Mouse (Mus musculus) CH12.LX (cell line): Measurements from ENCODE around the gene Uck1. TPM values are rescaled to one million over a fixed set of nuclear protein-coding genes. Genes with fewer than 3 reads are reported as not detected.

Experiments
- DNase-seq: peaks from one replicate; pipeline ENCODE4 v3.0.0-alpha.2; 2013; ENCODE audit errors: extremely low read depth
- H3K27ac ChIP-seq: 2 replicates; pipeline ENCODE4 v1.5.1; 2012; ENCODE audit warnings: low read depth, mild to moderate bottlenecking, control low read depth, moderate library complexity; ENCODE audit not compliant: insufficient read depth
- H3K27me3 ChIP-seq: replicated peaks from 2 replicates; pipeline ENCODE3; 2012; ENCODE audit warnings: inconsistent platforms
- H3K36me3 ChIP-seq, 2 experiments: replicated peaks in 1 of 2; 2 replicates each; pipeline versions ENCODE3 to v1.6.1; 2012; ENCODE audit warnings: inconsistent platforms in 1 of 2, low read length in 1 of 2, mild to moderate bottlenecking in 1 of 2, mixed read lengths in 1 of 2, moderate library complexity in 1 of 2; ENCODE audit not compliant: control insufficient read depth in 1 of 2, insufficient read depth in 1 of 2
- H3K4me1 ChIP-seq, 2 experiments: 2 replicates each; pipeline ENCODE4 v1.6.1; 2012; ENCODE audit warnings: inconsistent platforms in 1 of 2, moderate library complexity in 1 of 2; ENCODE audit not compliant: insufficient read depth in 2 of 2, control insufficient read depth in 1 of 2
- H3K4me2 ChIP-seq: 2 replicates; pipeline ENCODE4 v1.6.1; 2012; ENCODE audit warnings: low read depth, mild to moderate bottlenecking, control low read depth; ENCODE audit not compliant: poor library complexity, insufficient read depth, severe bottlenecking
- H3K4me3 ChIP-seq, 3 experiments: fragments of 150-350 bp in 1 of 3; sonication (generic) in 1 of 3; replicated peaks in 1 of 3; 2 replicates each; pipeline versions ENCODE3 to v1.5.1; 2011 to 2012; ENCODE audit warnings: low read depth in 2 of 3, low read length in 2 of 3, mild to moderate bottlenecking in 2 of 3, moderate library complexity in 2 of 3, control low read depth in 1 of 3, improper control_type of control experiment in 1 of 3, inconsistent platforms in 1 of 3, mixed read lengths in 1 of 3; ENCODE audit not compliant: poor library complexity in 1 of 3
- H3K79me2 ChIP-seq: replicated peaks from 2 replicates; pipeline ENCODE4 v1.6.1; 2012; ENCODE audit warnings: mild to moderate bottlenecking, moderate library complexity; ENCODE audit not compliant: control insufficient read depth, poor library complexity, insufficient read depth, severe bottlenecking; ENCODE audit errors: extremely low read depth
- H3K9ac ChIP-seq: 2 replicates; pipeline ENCODE4 v1.6.1; 2012; ENCODE audit warnings: low read depth, mild to moderate bottlenecking, control low read depth, moderate library complexity; ENCODE audit not compliant: insufficient read depth
- H3K9me3 ChIP-seq: replicated peaks from 2 replicates; pipeline ENCODE3; 2012; ENCODE audit warnings: low read length, inconsistent platforms, mixed read lengths
- BHLHE40 ChIP-seq: IDR thresholded peaks from 2 replicates; pipeline ENCODE4 v1.6.1; 2011; ENCODE audit warnings: mild to moderate bottlenecking, low read depth, low read length, improper control_type of control experiment
- CHD1 ChIP-seq: IDR thresholded peaks from 2 replicates; pipeline ENCODE4 v1.6.1; 2012; ENCODE audit warnings: low read depth, low read length, improper control_type of control experiment, inconsistent platforms
- CHD2 ChIP-seq: IDR thresholded peaks from 2 replicates; pipeline ENCODE4 v1.6.1; 2011; ENCODE audit warnings: low read length, improper control_type of control experiment
- CTCF ChIP-seq, 2 experiments: IDR thresholded peaks in 1 of 2; conservative IDR thresholded peaks in 1 of 2; 2 replicates each; pipeline ENCODE4 v1.5.1; 2011 to 2012; ENCODE audit warnings: low read depth in 2 of 2, low read length in 2 of 2, improper control_type of control experiment in 1 of 2, inconsistent platforms in 1 of 2, mild to moderate bottlenecking in 1 of 2, moderate library complexity in 1 of 2
- EP300 ChIP-seq: IDR thresholded peaks from 2 replicates; pipeline ENCODE4 v1.6.1; 2011; ENCODE audit warnings: low read length, improper control_type of control experiment
- HCFC1 ChIP-seq: IDR thresholded peaks from 2 replicates; pipeline ENCODE4 v1.6.1; 2012; ENCODE audit warnings: low read depth, mild to moderate bottlenecking, inconsistent platforms, low read length, improper control_type of control experiment
- IRF4 ChIP-seq: IDR thresholded peaks from 2 replicates; pipeline ENCODE4 v1.6.1; 2014; ENCODE audit warnings: low read depth, mild to moderate bottlenecking, inconsistent platforms, low read length, improper control_type of control experiment
- JUN ChIP-seq: IDR thresholded peaks from 2 replicates; pipeline ENCODE4 v1.6.1; 2011; ENCODE audit warnings: low read depth, mild to moderate bottlenecking, low read length, improper control_type of control experiment, moderate library complexity; ENCODE audit not compliant: insufficient read depth
- JUND ChIP-seq: conservative IDR thresholded peaks from 2 replicates; pipeline ENCODE4 v1.6.1; 2011; ENCODE audit warnings: low read depth, low read length, improper control_type of control experiment
- MAZ ChIP-seq: IDR thresholded peaks from 2 replicates; pipeline ENCODE4 v1.6.1; 2012; ENCODE audit warnings: low read depth, mild to moderate bottlenecking, inconsistent platforms, low read length, improper control_type of control experiment, moderate library complexity
- MEF2A ChIP-seq: IDR thresholded peaks from 2 replicates; pipeline ENCODE4 v1.6.1; 2014; ENCODE audit warnings: low read depth, mild to moderate bottlenecking, inconsistent platforms, low read length, improper control_type of control experiment, borderline replicate concordance
- MXI1 ChIP-seq: IDR thresholded peaks from 2 replicates; pipeline ENCODE4 v1.6.1; 2011; ENCODE audit warnings: mild to moderate bottlenecking, low read depth, low read length, improper control_type of control experiment
- POLR2AphosphoS2 ChIP-seq: IDR thresholded peaks from 2 replicates; pipeline ENCODE4 v1.6.1; 2011; ENCODE audit warnings: low read depth, low read length, improper control_type of control experiment
- RCOR1 ChIP-seq: conservative IDR thresholded peaks from 2 replicates; pipeline ENCODE4 v1.6.1; 2012; ENCODE audit warnings: low read depth, mild to moderate bottlenecking, inconsistent platforms, low read length, improper control_type of control experiment
- TCF12 ChIP-seq: IDR thresholded peaks from 2 replicates; pipeline ENCODE4 v1.6.1; 2014; ENCODE audit warnings: low read depth, mild to moderate bottlenecking, inconsistent platforms, low read length, improper control_type of control experiment
- UBTF ChIP-seq: IDR thresholded peaks from 2 replicates; pipeline ENCODE4 v1.6.1; 2012; ENCODE audit warnings: low read depth, mild to moderate bottlenecking, inconsistent platforms, low read length, improper control_type of control experiment, moderate library complexity
- USF1 ChIP-seq: IDR thresholded peaks from 2 replicates; pipeline ENCODE4 v1.6.1; 2014; ENCODE audit warnings: low read depth, mild to moderate bottlenecking, inconsistent platforms, low read length, improper control_type of control experiment
- ZC3H11A ChIP-seq: IDR thresholded peaks from 2 replicates; pipeline ENCODE4 v1.6.1; 2012; ENCODE audit warnings: low read depth, mild to moderate bottlenecking, inconsistent platforms, low read length, improper control_type of control experiment
- ZKSCAN1 ChIP-seq: IDR thresholded peaks from 2 replicates; pipeline ENCODE4 v1.6.1; 2012; ENCODE audit warnings: low read depth, inconsistent platforms, low read length, improper control_type of control experiment, borderline replicate concordance
- ZMIZ1 ChIP-seq: IDR thresholded peaks from 2 replicates; pipeline ENCODE4 v1.6.1; 2012; ENCODE audit warnings: low read depth, mild to moderate bottlenecking, inconsistent platforms, low read length, improper control_type of control experiment
- dilution Hi-C: fragments of 300-500 bp; cut with MboI; formaldehyde crosslinking; loops from 2 replicates; pipeline ENCODE4 v1.14.3; 2020; ENCODE audit warnings: low sequenced_read_pairs; ENCODE audit not compliant: extremely low pct_unique_long_range_greater_than_20kb, extremely low pct_ligation_motif_present
- in situ Hi-C: fragments of 300-500 bp; cut with MboI; formaldehyde crosslinking; loops from 3 replicates; pipeline ENCODE4 v1.14.3; 2019; ENCODE audit warnings: low sequenced_read_pairs, low pct_ligation_motif_present, low pct_unique_long_range_greater_than_20kb, mixed read lengths
- polyA plus RNA-seq: library from polyadenylated mRNA; unstranded; fragments of >175 nt; gene quantifications from 2 replicates; pipeline ENCODE4 v1.2.1, GENCODE M21; 2012; ENCODE audit warnings: low read depth; ENCODE audit not compliant: insufficient read length
- total RNA-seq, 2 experiments: library from RNA; depleted of rRNA; stranded (reverse); fragments of 300-350 nt in 1 of 2; fragments of >200 nt in 1 of 2; gene quantifications; 2 replicates each; pipeline ENCODE4 v1.2.3; 2012 to 2014

Uck1 gene
- total and polyA plus RNA-seq, 3 experiments, result 33.7 to 45.0 (median 35.7) TPM

- in situ Hi-C loops (no loop called here), dilution Hi-C loops (no loop called here)
- Histone ChIP-seq H3K79me2 (no peaks in the 10 kb centered on the region), H3K9me3 (no peaks in the 10 kb centered on the region), H3K4me2 (no peak overlapping the region), H3K9ac (no peak overlapping the region), H3K27ac (no peak overlapping the region), H3K27me3 (no peaks in the 10 kb centered on the region)
- DNase-seq, result no peak
- no peak for TF ChIP-seq HCFC1
- TF ChIP-seq ZKSCAN1, result no peak
- no peak for TF ChIP-seq ZMIZ1
- TF ChIP-seq CHD2, result no peak
- TF ChIP-seq, all 38 proteins: peak for 0
- Histone ChIP-seq H3K4me1 (peaks cover 0 to 13% of the 10 kb centered on the region in 2 experiments; a peak in 2 of 4 replicates), H3K36me3 (peaks cover 98 to 100% of the 10 kb centered on the region in 2 experiments), H3K4me3 (no peak overlapping the region)
Measured at GRCm38 (mm10) chr2:32215576-32215975, 44.4 kb downstream of the Uck1 start.

- TF ChIP-seq JUN (no peak), RCOR1 (no peak), HCFC1 (no peak), MAZ (no peak), POLR2AphosphoS2 (no peak), ZKSCAN1 (no peak), BHLHE40 (no peak), TCF12 (no peak), USF1 (no peak), MXI1 (no peak), ZC3H11A (no peak), IRF4 (no peak), CTCF (conservative IDR thresholded peaks at IDR 0.05 in 1 of 2, IDR thresholded peaks at IDR 0.05 in 1 of 2; ENCODE audit: low read depth in 2 of 2, low read length in 2 of 2) (no peak), JUND (no peak), CHD2 (no peak), CHD1 (no peak), UBTF (no peak), MEF2A (no peak), EP300 (no peak)
- Histone ChIP-seq H3K36me3 (peaks cover 97 to 100% of the 10 kb centered on the region in 2 experiments), H3K27ac (no peak overlapping the region), H3K4me1 (no peaks in the 10 kb centered on the region), H3K4me3 (no peak overlapping the region), H3K79me2 (peaks cover 4% of the 10 kb centered on the region; the same call in 1 of the 2 replicates), H3K9me3 (no peaks in the 10 kb centered on the region), H3K27me3 (no peaks in the 10 kb centered on the region), H3K4me2 (no peak overlapping the region), H3K9ac (no peak overlapping the region)
- in situ Hi-C loops (no loop called here), dilution Hi-C loops (no loop called here)
- no peak for DNase-seq
Measured at GRCm38 (mm10) chr2:32213000-32213399, 47.0 kb downstream of the Uck1 start.
